Mouse (Mus musculus): ENCODE measurements around the gene Epb41l3.

DNA sequence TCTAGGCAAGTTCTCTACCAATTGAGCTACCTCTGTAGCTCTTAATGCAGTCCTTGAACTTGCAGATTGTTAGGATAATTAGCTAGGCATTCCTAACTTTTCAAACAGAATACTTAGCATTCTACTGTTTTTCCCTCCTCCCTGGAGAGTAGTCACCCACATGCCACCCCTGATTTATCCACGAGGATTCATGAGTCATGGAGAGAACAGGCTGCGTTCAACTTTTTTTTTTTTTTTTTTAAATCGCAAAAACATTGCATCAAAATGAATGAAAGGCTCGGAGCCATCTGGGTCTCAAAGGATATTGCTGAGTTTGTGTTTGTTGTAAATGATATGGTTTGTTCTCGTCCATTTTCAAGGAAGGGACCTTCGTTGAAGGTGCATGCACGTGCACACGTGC lies 79.6 kb downstream of the Epb41l3 start:
- TF ChIP-seq TAL1 (IDR thresholded peaks at IDR 0.05; ENCODE audit: low read length) (no peak), GATA1 (IDR thresholded peaks at IDR 0.05; ENCODE audit: low read length) (no peak)
